Comparison of ENCODE assay signal across 9 mouse cellular contexts in genomic region chrX:100392304-100392703, GRCm38 (mm10). TPM values are rescaled to one million over a fixed set of nuclear protein-coding genes. Genes with fewer than 3 reads are reported as not detected.
DNase-seq lines count a peak whose midpoint lies in the region; ATAC-seq and TF ChIP-seq lines count a peak whose summit lies in the region.
"Had no signal": no experiment of that assay in that cellular context is flagged by ENCODE, and none has a peak within 500 bp of the region (broad histone marks: within the 10 kb centered on the region; RNA-seq: fewer than 3 reads in every experiment).

No protein-coding gene starts in this region.

- WGBS in liver, adult 2 months, result 26% methylated on average over 6 of the region's 6 CpGs
- 20% methylated on average over 6 of the region's 6 CpGs for WGBS in liver, embryonic 12.5 days (ENCODE audit: insufficient replicate concordance)
- 36% methylated on average over 6 of the region's 6 CpGs for WGBS in lung, adult 2 months

- no peaks in the 10 kb centered on the region for H3K9me3 ChIP-seq in liver, embryonic 12.5 days (replicated peaks)

- peak; percentile 8 for DNase-seq in cerebellum, adult 18-20 months
- DNase-seq in cerebellum, adult 9-11 months, result no peak
- peak; percentile 30 for DNase-seq in liver, adult 2 months (ENCODE audit: extremely low read depth, low read depth, low spot score)
- peak; percentile 22 for DNase-seq in adrenal gland, postnatal 25 days
- peak; percentile 26 for DNase-seq in lung, adult 2 months
- peak; percentile 2 for DNase-seq in telencephalon, adult 2 months (ENCODE audit: low read depth, low spot score)

- TF ChIP-seq CTCF in liver, adult 2 months (IDR thresholded peaks at IDR 0.05; ENCODE audit: low read depth, low read length), result peak; percentile 58; the same call in 1 of the 2 replicates
- TF ChIP-seq CTCF in lung, adult 2 months (IDR thresholded peaks at IDR 0.05; ENCODE audit: insufficient read depth, low read length), result peak; percentile 29

- no peaks in the 10 kb centered on the region for H3K36me3 ChIP-seq in liver, adult 2 months (ENCODE audit: control insufficient read depth, insufficient read depth, low read length)
- no peaks in the 10 kb centered on the region for H3K36me3 ChIP-seq in liver, embryonic 12.5 days
- H3K36me3 ChIP-seq: heart, embryonic 13.5 days had no signal

- no peaks in the 10 kb centered on the region for H3K79me2 ChIP-seq in liver, adult 2 months (ENCODE audit: control insufficient read depth, insufficient read depth, low read length)

- H3K27me3 ChIP-seq in liver, adult 2 months (ENCODE audit: control insufficient read depth, insufficient read depth, low read length), result no peaks in the 10 kb centered on the region
- H3K27me3 ChIP-seq in liver, embryonic 12.5 days (replicated peaks), result peaks cover 7% of the 10 kb centered on the region; the same call in 1 of the 2 replicates

- H3K4me1 ChIP-seq in liver, adult 2 months (ENCODE audit: control insufficient read depth, insufficient read depth, low read length), result no peaks in the 10 kb centered on the region
- H3K4me1 ChIP-seq in liver, embryonic 12.5 days, result peaks cover 14% of the 10 kb centered on the region
- H3K4me1 ChIP-seq in lung, adult 2 months (ENCODE audit: control insufficient read depth, insufficient read depth, low read length), result no peaks in the 10 kb centered on the region
- H3K4me1 ChIP-seq: heart, embryonic 13.5 days had no signal

- TF ChIP-seq POLR2A in liver, adult 2 months (IDR thresholded peaks at IDR 0.05; ENCODE audit: extremely low read depth, insufficient read depth, low read length), result no peak
- no peak for TF ChIP-seq POLR2A in lung, adult 2 months (IDR thresholded peaks at IDR 0.05; ENCODE audit: borderline replicate concordance, extremely low read depth, low read depth, low read length)

- no peak overlapping the region for H3K9ac ChIP-seq in liver, adult 2 months (ENCODE audit: low read depth, low read length)
- no peak overlapping the region for H3K9ac ChIP-seq in liver, embryonic 12.5 days
- H3K9ac ChIP-seq: heart, embryonic 13.5 days had no signal

- no peak overlapping the region for H3K4me3 ChIP-seq in liver, adult 2 months (ENCODE audit: insufficient read depth, low read depth, low read length)
- H3K4me3 ChIP-seq in liver, embryonic 12.5 days, result no peak overlapping the region
- no peak overlapping the region for H3K4me3 ChIP-seq in lung, adult 2 months (replicated peaks; ENCODE audit: extremely low read depth, low read depth, low read length)
- H3K4me3 ChIP-seq: heart, embryonic 13.5 days had no signal

- no peak overlapping the region for H3K4me2 ChIP-seq in liver, embryonic 12.5 days
- H3K4me2 ChIP-seq: heart, embryonic 13.5 days had no signal

- no peak overlapping the region for H3K27ac ChIP-seq in liver, adult 2 months (replicated peaks; ENCODE audit: insufficient read depth, low read depth, low read length)
- H3K27ac ChIP-seq in liver, embryonic 12.5 days, result no peak overlapping the region
- H3K27ac ChIP-seq: heart, embryonic 13.5 days had no signal

- ATAC-seq in liver, embryonic 12.5 days, result no peak
- peak; percentile 64; the same call in 1 of the 2 replicates for ATAC-seq in frontal cortex, adult (ENCODE audit: low TSS enrichment)

RNA-seq across cellular contexts. Expression of gene Otud6a, which starts 36.5 kb away (rescaled TPM):
- total RNA-seq in liver, adult 2 months (2014; rRNA removed), result not detected in 2 replicates
- polyA plus RNA-seq in liver, adult 2 months (2012; rRNA removed), result not detected in 2 replicates
- not detected in 2 replicates for polyA plus RNA-seq in liver, embryonic 12.5 days (2016; fragmentation: Nextera tagmentation; extraction: Ambion mirVana)
- not detected in 2 replicates for total RNA-seq in adrenal gland, postnatal 25 days (2021)
- polyA plus RNA-seq in lung, adult 2 months (2012; rRNA removed), result not detected in 2 replicates
- polyA plus RNA-seq: heart, embryonic 13.5 days had no signal

RNA-seq across cellular contexts. Expression of gene Awat2, which starts 50.2 kb away (rescaled TPM):
- total RNA-seq in liver, adult 2 months (2014; rRNA removed), result 1.2 and 1.5 TPM in 2 replicates
- 0.83 and 1.1 TPM in 2 replicates for polyA plus RNA-seq in liver, adult 2 months (2012; rRNA removed)
- 0.20 and 0.45 TPM in 2 replicates for polyA plus RNA-seq in liver, embryonic 12.5 days (2016; fragmentation: Nextera tagmentation; extraction: Ambion mirVana)
- 0.88 and 0.95 TPM in 2 replicates for total RNA-seq in adrenal gland, postnatal 25 days (2021)
- 0.44 and 0.77 TPM in 2 replicates for polyA plus RNA-seq in lung, adult 2 months (2012; rRNA removed)
- polyA plus RNA-seq: heart, embryonic 13.5 days had no signal
